Mouse (Mus musculus): ENCODE data around the gene Glmn.
A peak's percentile ranks its signal among the peaks of the same experiment; 100 is the strongest.

GRCm38 (mm10) chr5:107524281-107524680, 73.4 kb downstream of the Glmn start:
- TF ChIP-seq EP300 (IDR thresholded peaks at IDR 0.05; ENCODE audit: low read length) = peak; percentile 40; the same call in 1 of the 2 replicates
- TF ChIP-seq CTCF (conservative IDR thresholded peaks at IDR 0.05 in 1 of 2, IDR thresholded peaks at IDR 0.05 in 1 of 2; ENCODE audit: low read depth in 2 of 2, low read length in 2 of 2) = 0 out of 4 replicates have a peak, but pooled peaks of 1 of the 2 experiments have one; percentile 0
- no peak for TF ChIP-seq RAD21 (IDR thresholded peaks at IDR 0.05; ENCODE audit: low read depth, low read length)

Data from CH12.LX (cell line).